Mouse (Mus musculus) midbrain, embryonic 11.5 days (tissue): ENCODE measurements around the gene Ubtf. TPM values are rescaled to one million over a fixed set of nuclear protein-coding genes. Genes with fewer than 3 reads are reported as not detected.

Experiments used
- ATAC-seq: fragments of 200-750 bp; cut with Nextera tagmentation; 2 replicates; pipeline ENCODE4 v1.8.0; 2017; ENCODE audit warnings: moderate TSS enrichment, moderate library complexity; ENCODE audit not compliant: low FRiP score
- DNase-seq: peaks from one replicate; pipeline ENCODE4 v3.0.0; 2015; ENCODE audit warnings: low spot score; ENCODE audit errors: missing footprints
- H3K27ac ChIP-seq: fragments of 300-500 bp; sonication (generic); 2 replicates; pipeline ENCODE4 v1.5.1; 2014; ENCODE audit warnings: low read depth, low read length
- H3K27me3 ChIP-seq: fragments of 300-500 bp; sonication (generic); 2 replicates; pipeline ENCODE4 v1.6.1; 2014; ENCODE audit warnings: mild to moderate bottlenecking, low read length, moderate library complexity, mixed read lengths; ENCODE audit not compliant: control insufficient read depth, insufficient read depth
- H3K36me3 ChIP-seq: fragments of 300-500 bp; sonication (generic); 2 replicates; pipeline ENCODE4 v1.6.1; 2014; ENCODE audit warnings: mild to moderate bottlenecking, low read length, moderate library complexity, mixed read lengths; ENCODE audit not compliant: control insufficient read depth, insufficient read depth
- H3K4me1 ChIP-seq: fragments of 300-500 bp; sonication (generic); 2 replicates; pipeline ENCODE4 v1.6.1; 2014; ENCODE audit warnings: low read length; ENCODE audit not compliant: control insufficient read depth, insufficient read depth
- H3K4me2 ChIP-seq: fragments of 300-500 bp; sonication (generic); 2 replicates; pipeline ENCODE4 v1.6.1; 2014; ENCODE audit warnings: mild to moderate bottlenecking, moderate library complexity
- H3K4me3 ChIP-seq: fragments of 300-500 bp; sonication (generic); 2 replicates; pipeline ENCODE4 v1.5.1; 2014; ENCODE audit warnings: low read depth, low read length
- H3K9ac ChIP-seq: fragments of 300-500 bp; sonication (generic); 2 replicates; pipeline ENCODE4 v1.6.1; 2014; ENCODE audit warnings: low read length
- H3K9me3 ChIP-seq: fragments of 300-500 bp; sonication (generic); 2 replicates; pipeline ENCODE4 v1.6.1; 2016; ENCODE audit warnings: low read length; ENCODE audit not compliant: control insufficient read depth
- WGBS: fragments of 180-500 bp; shearing (Covaris S2); extraction: QIAGEN DNeasy Blood & Tissue Kit; methylation state at CpG from one replicate; pipeline ENCODE4 v1.1.7; 2014; 5-methylcytosine and 5-hydroxymethylcytosine counted together
- polyA plus RNA-seq: library from polyadenylated mRNA; unstranded; fragments of >200 nt; fragmentation: Nextera tagmentation; extraction: Ambion mirVana; gene quantifications from 2 replicates; pipeline ENCODE4 v1.2.1, GENCODE M21; 2014

Ubtf gene
- polyA plus RNA-seq, 1 experiment from 2014 or later: 86.1 TPM

DNA sequence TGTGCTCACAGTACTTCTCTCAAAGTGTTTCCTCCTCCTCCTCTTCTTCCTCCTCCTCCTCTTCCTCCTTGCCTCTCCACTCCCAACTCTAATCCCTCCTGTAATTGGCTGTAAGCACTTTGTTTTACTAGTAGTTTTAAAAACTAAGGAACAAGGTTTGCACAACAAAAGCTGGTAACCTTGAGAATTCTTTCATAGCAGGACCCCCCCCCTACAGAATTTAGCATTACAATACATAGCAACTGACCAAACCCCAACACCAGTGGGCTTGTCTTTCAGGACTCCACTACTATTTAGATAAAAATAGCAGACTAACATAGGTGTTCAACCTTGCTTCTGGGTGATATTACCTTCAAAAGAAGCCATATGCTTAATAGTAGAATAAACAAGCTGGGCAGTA, 10.0 kb upstream of the Ubtf start:
- no peak overlapping the region for H3K27ac ChIP-seq
- no peak for ATAC-seq
- DNase-seq: no peak
- H3K4me3 ChIP-seq: no peak overlapping the region
- H3K4me1 ChIP-seq: no peaks in the 10 kb centered on the region
- no peak overlapping the region for H3K9ac ChIP-seq
- no peak overlapping the region for H3K4me2 ChIP-seq
- H3K9me3 ChIP-seq: no peaks in the 10 kb centered on the region
- no peaks in the 10 kb centered on the region for H3K36me3 ChIP-seq
- H3K27me3 ChIP-seq: no peaks in the 10 kb centered on the region

DNA sequence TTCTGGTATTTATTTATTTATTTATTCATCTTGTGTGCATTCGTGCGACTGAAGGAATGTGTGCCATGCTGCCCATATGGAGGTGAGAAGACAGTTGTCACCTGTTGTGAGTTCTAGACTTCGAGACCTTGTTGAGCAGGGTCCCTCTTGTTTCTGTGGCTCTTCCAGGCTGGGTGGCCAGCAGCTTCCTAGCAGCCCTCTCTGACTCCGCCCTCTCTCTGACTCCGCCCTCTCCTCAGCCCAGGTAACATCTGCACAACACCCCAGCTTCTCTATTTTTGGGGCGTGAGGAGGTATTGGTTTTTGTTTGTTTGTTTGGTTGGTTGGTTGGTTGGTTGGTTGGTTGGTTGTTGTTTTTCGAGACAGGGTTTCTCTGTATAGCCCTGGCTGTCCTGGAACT, 8.3 kb upstream of the Ubtf start:
- Histone ChIP-seq H3K27me3 (no peaks in the 10 kb centered on the region), H3K36me3 (no peaks in the 10 kb centered on the region), H3K27ac (no peak overlapping the region), H3K4me1 (no peaks in the 10 kb centered on the region), H3K9me3 (no peaks in the 10 kb centered on the region), H3K9ac (no peak overlapping the region), H3K4me2 (no peak overlapping the region), H3K4me3 (no peak overlapping the region)
- DNase-seq (no peak), ATAC-seq (no peak)
- 88% methylated on average over 7 of the region's 7 CpGs for WGBS

DNA sequence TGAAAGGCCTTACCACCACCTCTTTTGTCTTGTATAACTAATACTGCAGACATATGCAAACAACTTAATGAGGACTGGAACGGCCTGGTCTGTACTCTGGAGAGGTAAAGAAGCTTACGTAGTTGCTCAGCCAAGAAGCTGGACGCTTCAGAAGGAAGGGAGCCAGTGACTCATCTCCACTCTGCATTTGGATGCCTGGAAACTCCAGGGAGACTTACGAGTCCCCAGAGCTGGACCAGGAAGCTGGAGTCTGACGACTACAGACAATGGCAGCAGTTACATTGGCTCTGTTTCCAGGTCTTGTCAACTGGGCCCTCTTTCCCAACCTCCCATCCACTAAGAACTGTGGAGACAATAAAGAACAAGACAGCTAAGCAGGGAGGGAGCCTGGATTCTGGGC, 7.7 kb upstream of the Ubtf start:
- Histone ChIP-seq H3K9ac (no peak overlapping the region), H3K4me2 (no peak overlapping the region), H3K9me3 (no peaks in the 10 kb centered on the region), H3K27me3 (no peaks in the 10 kb centered on the region), H3K27ac (no peak overlapping the region), H3K4me3 (no peak overlapping the region), H3K4me1 (no peaks in the 10 kb centered on the region), H3K36me3 (no peaks in the 10 kb centered on the region)
- WGBS: 71% methylated on average over 5 of the region's 5 CpGs
- ATAC-seq (no peak), DNase-seq (no peak)

DNA sequence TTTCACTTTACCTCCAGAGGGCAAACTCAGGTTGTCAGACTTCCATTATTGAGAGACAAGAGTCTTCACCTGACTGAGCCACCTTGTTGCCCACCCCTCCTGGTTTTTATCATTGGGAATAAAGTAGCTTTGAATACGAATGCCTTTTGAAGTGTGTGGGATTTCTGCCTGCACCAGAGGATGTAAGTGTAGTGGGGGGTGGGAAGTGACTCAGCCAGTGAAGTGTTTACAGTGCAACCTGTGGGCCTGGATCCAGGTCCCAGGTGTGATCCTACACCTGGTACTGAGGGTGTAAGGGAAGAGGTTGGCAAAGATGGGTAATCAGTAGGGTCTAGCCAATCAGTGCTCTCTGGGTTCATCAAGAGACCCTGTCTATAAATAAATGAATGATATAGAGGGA, 4.0 kb upstream of the Ubtf start:
- H3K9ac ChIP-seq: no peak overlapping the region
- H3K27ac ChIP-seq: no peak overlapping the region
- WGBS: 91% methylated on average over 1 of the region's 1 CpGs
- H3K4me3 ChIP-seq: no peak overlapping the region
- no peak overlapping the region for H3K4me2 ChIP-seq
- ATAC-seq (no peak), DNase-seq (no peak)
- H3K9me3 ChIP-seq: no peaks in the 10 kb centered on the region
- no peaks in the 10 kb centered on the region for H3K36me3 ChIP-seq
- peaks cover 6% of the 10 kb centered on the region for H3K4me1 ChIP-seq
- H3K27me3 ChIP-seq: no peaks in the 10 kb centered on the region

DNA sequence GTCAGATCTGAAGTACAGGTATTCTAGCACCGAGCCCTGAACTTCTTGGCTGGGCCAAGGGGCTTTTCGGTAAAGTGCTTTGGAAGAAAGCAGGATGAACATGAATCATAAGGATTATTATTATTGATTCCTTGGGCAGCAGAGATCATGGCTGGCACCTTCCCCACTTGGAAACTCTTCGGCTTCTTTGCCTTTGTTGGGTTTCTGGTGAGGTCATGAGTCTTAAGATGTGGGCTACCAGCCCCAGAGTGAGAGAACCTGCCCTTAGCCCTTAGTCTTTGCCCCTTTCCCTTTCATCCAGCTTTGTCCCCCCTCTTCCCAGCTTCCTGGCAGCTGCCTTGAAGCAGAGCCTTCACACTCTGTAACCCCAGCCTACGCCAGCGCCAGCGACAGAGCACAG, 2.4 kb upstream of the Ubtf start:
- no peak overlapping the region for H3K9ac ChIP-seq
- H3K36me3 ChIP-seq: no peaks in the 10 kb centered on the region
- 74% methylated on average over 6 of the region's 6 CpGs for WGBS
- peaks cover 6% of the 10 kb centered on the region for H3K4me1 ChIP-seq
- DNase-seq (no peak), ATAC-seq (no peak)
- no peaks in the 10 kb centered on the region for H3K9me3 ChIP-seq
- H3K4me3 ChIP-seq: no peak overlapping the region
- H3K4me2 ChIP-seq: no peak overlapping the region
- H3K27me3 ChIP-seq: no peaks in the 10 kb centered on the region
- no peak overlapping the region for H3K27ac ChIP-seq

DNA sequence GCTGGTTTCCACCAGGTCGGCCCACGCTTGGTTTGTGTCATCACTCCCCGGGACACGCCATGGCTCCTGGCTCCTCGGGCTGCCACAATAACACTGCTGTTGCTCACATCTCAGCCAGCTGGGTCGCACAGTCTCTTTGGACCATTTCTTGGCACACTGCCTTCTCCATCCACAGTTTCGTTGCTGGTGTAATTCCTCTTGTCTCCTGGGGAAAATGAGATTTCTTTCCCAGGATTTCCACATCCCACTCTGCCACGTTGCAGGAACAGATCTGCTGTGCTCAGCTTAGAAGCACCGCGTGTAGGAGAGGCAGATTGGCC, 1.1 kb upstream of the Ubtf start:
- Histone ChIP-seq H3K27ac (peak overlapping the region; percentile 63; the same call in 1 of the 2 replicates), H3K27me3 (no peaks in the 10 kb centered on the region), H3K4me3 (peak overlapping the region; percentile 98), H3K9me3 (no peaks in the 10 kb centered on the region), H3K4me1 (peaks cover 10% of the 10 kb centered on the region), H3K36me3 (no peaks in the 10 kb centered on the region), H3K9ac (peak overlapping the region; percentile 100), H3K4me2 (peak overlapping the region; percentile 86)
- ATAC-seq (no peak), DNase-seq (no peak)
- 23% methylated on average over 10 of the region's 10 CpGs for WGBS

DNA sequence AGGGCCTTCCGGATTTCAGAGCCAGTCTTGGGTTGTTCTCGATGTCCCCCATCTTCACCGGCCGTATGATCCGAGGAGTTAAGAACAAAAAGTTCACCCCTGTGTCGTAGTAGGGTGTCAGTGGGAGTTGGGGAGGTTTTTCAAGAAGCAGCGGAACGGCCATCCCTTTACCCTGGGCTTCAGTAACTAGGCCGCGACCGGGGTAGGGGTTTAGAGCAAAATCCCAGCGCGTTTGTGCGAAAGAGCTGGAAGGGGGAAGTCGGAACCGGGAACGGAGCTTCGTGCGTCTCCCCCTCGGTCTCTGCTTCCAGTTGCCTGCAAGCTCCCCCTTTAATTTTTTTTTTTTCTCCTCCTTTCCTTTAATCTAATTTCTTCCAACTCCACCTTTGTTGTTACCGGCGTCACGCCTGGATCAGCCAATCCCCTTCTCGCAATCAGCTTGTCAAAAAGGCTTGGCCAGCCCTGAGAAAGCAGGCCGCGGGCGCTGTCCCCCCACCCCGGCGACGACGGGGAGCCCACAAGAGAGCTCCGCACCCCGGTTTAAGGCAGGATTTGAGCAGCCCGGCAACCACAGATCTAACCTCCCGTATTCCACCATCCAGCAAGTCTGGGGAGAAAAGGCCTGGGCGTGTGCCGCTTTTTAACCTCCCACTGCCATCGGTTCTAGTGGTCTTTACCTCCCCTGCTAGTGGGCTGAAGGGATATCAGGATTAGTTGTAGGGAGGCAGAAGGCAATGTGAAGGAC, 571 bp upstream of the Ubtf start:
- H3K9me3 ChIP-seq: no peaks in the 10 kb centered on the region
- no peaks in the 10 kb centered on the region for H3K27me3 ChIP-seq
- peak overlapping the region; percentile 86 for H3K4me2 ChIP-seq
- no peak for ATAC-seq
- peaks cover 16% of the 10 kb centered on the region for H3K4me1 ChIP-seq
- H3K4me3 ChIP-seq: peak overlapping the region; percentile 98
- peak overlapping the region; percentile 100 for H3K9ac ChIP-seq
- peak; percentile 97 for DNase-seq
- H3K27ac ChIP-seq: peak overlapping the region; percentile 97
- WGBS: under 1% methylated on average over 38 of the region's 38 CpGs
- no peaks in the 10 kb centered on the region for H3K36me3 ChIP-seq

DNA sequence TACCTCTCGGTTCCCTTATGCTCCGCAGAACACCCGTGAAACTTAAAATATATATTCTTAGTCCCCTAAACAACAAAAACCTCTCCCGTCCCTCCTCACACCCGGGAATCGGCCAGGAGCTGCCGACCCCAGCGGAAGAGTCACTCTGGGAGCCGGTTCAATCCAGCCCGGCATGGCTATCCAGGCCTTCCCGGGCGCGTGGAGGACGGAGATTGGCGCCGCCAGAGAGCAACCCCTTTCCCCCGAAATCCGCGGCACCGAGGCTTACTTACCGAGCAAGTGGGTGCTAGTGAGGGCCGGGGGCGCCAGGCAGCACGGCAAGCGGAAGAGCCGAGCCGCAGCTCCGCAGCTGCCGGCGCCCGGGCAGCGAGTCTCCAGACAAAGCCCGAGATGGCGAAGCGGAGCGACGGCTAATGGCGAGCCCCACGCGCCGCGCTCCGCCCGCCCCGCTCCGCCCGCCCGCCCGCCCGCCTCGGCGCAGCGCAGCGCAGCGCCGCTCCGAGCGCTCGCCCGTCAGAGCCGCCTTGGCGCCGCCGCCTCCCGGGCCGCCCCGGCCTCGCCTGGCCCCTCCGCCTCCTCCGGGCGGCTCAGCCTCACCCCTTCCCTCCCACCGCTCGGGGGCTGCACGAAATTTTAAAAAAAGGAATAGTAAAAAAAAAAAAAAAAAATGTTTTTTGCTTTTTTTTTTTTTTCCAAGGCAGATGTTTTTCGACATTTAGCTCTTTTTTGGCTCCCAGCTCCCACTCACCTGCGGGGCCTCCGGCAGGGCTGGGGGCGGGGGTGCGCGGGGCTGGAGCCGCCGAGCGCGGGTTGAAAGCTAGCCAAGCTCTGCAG, 749 bp downstream of the Ubtf start:
- H3K4me1 ChIP-seq: peaks cover 16% of the 10 kb centered on the region
- H3K9me3 ChIP-seq: no peaks in the 10 kb centered on the region
- H3K27me3 ChIP-seq: no peaks in the 10 kb centered on the region
- peaks cover 6% of the 10 kb centered on the region; the same call in 1 of the 2 replicates for H3K36me3 ChIP-seq
- peak overlapping the region; percentile 97 for H3K27ac ChIP-seq
- ATAC-seq: no peak
- WGBS: 0% methylated on average over 70 of the region's 84 CpGs
- peak overlapping the region; percentile 86 for H3K4me2 ChIP-seq
- no peak for DNase-seq
- H3K9ac ChIP-seq: peak overlapping the region; percentile 100
- peak overlapping the region; percentile 98 for H3K4me3 ChIP-seq

DNA sequence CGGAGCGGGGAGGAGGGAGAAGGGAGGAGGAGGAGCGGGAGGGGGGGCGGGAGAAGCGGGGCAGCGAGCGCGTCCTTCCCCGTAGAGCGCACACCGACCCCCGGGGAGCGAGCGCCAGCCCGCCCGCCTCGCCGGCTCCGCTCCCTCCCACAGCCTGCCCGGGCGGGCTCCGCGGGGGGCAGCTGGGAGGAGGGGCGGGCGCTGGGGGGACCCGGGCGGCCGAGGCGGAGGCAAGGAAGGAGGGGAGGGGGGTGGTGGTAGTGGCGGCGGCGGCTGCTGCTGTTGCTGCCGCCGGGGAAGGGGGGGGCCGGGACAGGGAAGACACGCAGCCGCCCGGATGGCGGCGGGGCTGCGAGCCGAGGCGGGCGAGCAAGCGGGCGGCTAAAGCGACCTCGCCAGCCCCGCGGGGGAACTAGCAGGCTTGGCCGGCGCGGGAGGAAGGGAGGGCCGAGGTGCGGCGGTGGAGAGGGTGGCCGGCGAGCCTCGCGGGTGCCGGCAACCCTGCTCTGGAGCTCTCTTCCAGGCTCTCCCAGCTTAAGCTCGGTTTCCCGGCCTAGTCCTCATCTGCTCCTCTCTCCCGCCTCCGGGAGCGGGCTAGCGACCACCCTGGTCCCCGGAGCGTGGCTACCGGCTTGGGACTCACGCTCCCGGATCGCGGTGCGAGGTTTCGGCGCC, 1.5 kb downstream of the Ubtf start:
- H3K36me3 ChIP-seq: peaks cover 10% of the 10 kb centered on the region; the same call in 1 of the 2 replicates
- WGBS: 1% methylated on average over 47 of the region's 77 CpGs
- ATAC-seq (peak; percentile 55), DNase-seq (peak; percentile 98)
- no peaks in the 10 kb centered on the region for H3K27me3 ChIP-seq
- H3K9ac ChIP-seq: peak overlapping the region; percentile 100
- peak overlapping the region; percentile 97 for H3K27ac ChIP-seq
- H3K4me2 ChIP-seq: peak overlapping the region; percentile 86
- peaks cover 16% of the 10 kb centered on the region for H3K4me1 ChIP-seq
- no peaks in the 10 kb centered on the region for H3K9me3 ChIP-seq
- peak overlapping the region; percentile 98 for H3K4me3 ChIP-seq
